Mouse (Mus musculus) gastrocnemius, postnatal 4 days (tissue): ENCODE results near the gene Gpm6b. TPM values are rescaled to one million over a fixed set of nuclear protein-coding genes. Genes with fewer than 3 reads are reported as not detected.

Experiments used
- DNase-seq, 2 experiments: peaks; one replicate each; pipeline ENCODE4 v3.0.0; 2021 to 2022; ENCODE audit warnings: low spot score in 2 of 2, mixed read lengths in 2 of 2
- total RNA-seq, 2 experiments: library from RNA; stranded (reverse); gene quantifications; 2 replicates each; pipeline ENCODE4 v1.2.3; 2021

Gene Gpm6b
- total RNA-seq, 2 experiments from 2014 or later, result 16.6 to 20.2 TPM

GRCm38 (mm10) chrX:166302791-166303190, 64.1 kb downstream of the Gpm6b start:
- no peak for DNase-seq

GRCm38 (mm10) chrX:166304355-166304754, 65.6 kb downstream of the Gpm6b start:
- no peak for DNase-seq

- no peak for DNase-seq
Measured at GRCm38 (mm10) chrX:166307437-166308222, 68.9 kb downstream of the Gpm6b start.

GRCm38 (mm10) chrX:166308798-166309197, 70.1 kb downstream of the Gpm6b start:
- no peak for DNase-seq

- no peak for DNase-seq
Measured at GRCm38 (mm10) chrX:166315251-166315650, 76.5 kb downstream of the Gpm6b start.

GRCm38 (mm10) chrX:166316552-166317375, 78.1 kb downstream of the Gpm6b start:
- no peak for DNase-seq

- no peak for DNase-seq
Measured at GRCm38 (mm10) chrX:166317376-166317679, 78.6 kb downstream of the Gpm6b start.

GRCm38 (mm10) chrX:166323226-166323625, 84.5 kb downstream of the Gpm6b start:
- DNase-seq, result no peak

GRCm38 (mm10) chrX:166327621-166328020, 88.9 kb downstream of the Gpm6b start:
- no peak for DNase-seq

GRCm38 (mm10) chrX:166328219-166328901, 89.6 kb downstream of the Gpm6b start:
- DNase-seq, result no peak

- no peak for DNase-seq
Measured at GRCm38 (mm10) chrX:166328904-166329451, 90.3 kb downstream of the Gpm6b start.

GRCm38 (mm10) chrX:166334516-166335136, 95.9 kb downstream of the Gpm6b start:
- DNase-seq, result no peak

GRCm38 (mm10) chrX:166338353-166338752, 99.6 kb downstream of the Gpm6b start:
- DNase-seq, result no peak

GRCm38 (mm10) chrX:166338784-166339520, 100.2 kb downstream of the Gpm6b start:
- DNase-seq, result no peak

GRCm38 (mm10) chrX:166339911-166340310, 101.2 kb downstream of the Gpm6b start:
- DNase-seq, result no peak

GRCm38 (mm10) chrX:166341795-166342194, 103.1 kb downstream of the Gpm6b start:
- DNase-seq, result no peak

- no peak for DNase-seq
Measured at GRCm38 (mm10) chrX:166344228-166345015, 105.7 kb downstream of the Gpm6b start.

- no peak for DNase-seq
Measured at GRCm38 (mm10) chrX:166348086-166348485, 109.4 kb downstream of the Gpm6b start.

GRCm38 (mm10) chrX:166348634-166349033, 109.9 kb downstream of the Gpm6b start:
- no peak for DNase-seq

GRCm38 (mm10) chrX:166351790-166352189, 113.1 kb downstream of the Gpm6b start:
- peak in 1 of 2 experiments; percentile 30 for DNase-seq
